Mouse (Mus musculus): ENCODE measurements around the gene Gm28047. TPM values are rescaled to one million over a fixed set of nuclear protein-coding genes. Genes with fewer than 3 reads are reported as not detected.

The Gm28047 gene
- total RNA-seq (2023), result not detected

GRCm38 (mm10) chr15:102624970-102625686 lies at the start of gene Gm28047, which contains the start of gene Atf7:
Gm28047 (minus strand) TSS chr15:102625067.
Atf7 (minus strand) TSS chr15:102625464.

GRCm38 (mm10) chr15:102672215-102673071 lies 47.6 kb upstream of the Gm28047 start, which contains the start of gene Atp5g2:
Atp5g2 (minus strand) TSS chr15:102672352.

DNA sequence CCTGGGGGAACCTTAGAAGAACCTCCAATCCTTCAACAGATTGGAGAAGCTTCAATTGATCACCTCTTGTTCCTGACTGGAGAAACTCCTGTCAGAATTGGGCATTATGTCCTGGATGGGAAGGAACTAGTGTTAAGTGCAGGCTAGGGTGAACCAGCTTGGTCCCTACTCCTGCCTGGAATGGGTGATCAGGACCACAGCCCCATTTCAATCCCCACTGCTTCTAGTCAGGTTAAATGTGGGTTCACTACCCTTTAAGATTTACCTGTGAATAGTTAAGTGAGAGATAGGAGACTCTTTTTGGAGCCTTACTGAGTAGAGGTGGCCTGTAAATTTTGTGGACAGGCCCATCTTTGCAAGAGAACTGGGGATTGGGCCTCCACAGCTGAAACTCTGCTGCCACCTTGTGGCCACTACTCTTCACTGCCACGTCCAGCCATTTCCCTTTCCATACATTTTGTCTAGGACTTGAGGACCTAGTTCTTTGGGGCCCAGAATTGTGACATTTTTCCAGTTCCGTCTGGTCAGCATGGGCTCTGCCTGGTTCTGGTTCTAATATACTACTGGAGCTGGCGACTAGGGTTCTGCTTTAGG lies 99.9 kb downstream of the Gm28047 start, which contains the start of gene Npff:
Gene Npff (minus strand): TSS at position 51 of the 594 bp plus-strand sequence.

DNA sequence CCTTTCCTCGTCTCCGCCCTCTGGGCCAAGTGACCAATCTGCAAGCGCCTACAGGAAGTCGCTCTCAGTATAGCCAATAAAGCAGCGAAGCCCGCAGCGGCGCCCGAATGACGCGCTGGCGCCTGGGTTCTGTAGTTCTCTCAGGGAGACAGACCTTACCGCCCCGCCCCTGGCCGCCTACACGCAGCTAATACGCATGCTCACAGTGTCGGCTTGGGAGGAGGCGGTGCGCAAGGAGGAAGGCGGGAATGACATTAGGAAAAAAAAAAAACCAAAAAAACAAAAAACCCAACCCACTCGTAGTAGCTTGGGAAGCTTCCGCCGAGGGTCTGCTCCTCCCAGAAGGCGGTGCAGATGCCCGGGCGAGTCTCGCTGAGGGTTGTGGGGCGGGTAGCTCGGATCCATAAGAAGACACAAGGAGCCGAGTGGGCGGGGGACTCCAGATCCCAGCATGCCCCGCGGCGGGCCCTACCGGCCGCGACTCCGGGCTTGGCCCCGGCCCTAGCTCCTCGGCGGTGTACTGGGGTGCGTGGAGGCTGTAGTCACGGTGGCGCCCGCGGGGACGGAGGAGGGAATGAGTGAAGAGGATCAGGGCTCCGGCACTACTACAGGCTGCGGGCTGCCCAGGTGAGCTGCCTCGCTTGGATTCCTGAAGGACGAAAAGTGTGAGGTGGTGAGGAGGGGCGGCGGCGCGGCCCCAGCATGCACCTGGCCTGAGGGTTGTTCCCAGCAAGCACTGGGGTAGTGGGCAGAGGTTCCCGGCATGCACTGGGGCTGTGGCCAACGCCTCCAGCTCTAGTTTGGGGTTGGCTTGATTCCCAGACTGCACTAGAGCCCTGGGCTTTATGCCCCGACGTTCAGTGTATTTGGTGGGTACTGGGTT lies 106.7 kb downstream of the Gm28047 start, which contains the start of gene Tarbp2:
Gene Tarbp2 (plus strand): TSS at position 217 of the 883 bp plus-strand sequence.

DNA sequence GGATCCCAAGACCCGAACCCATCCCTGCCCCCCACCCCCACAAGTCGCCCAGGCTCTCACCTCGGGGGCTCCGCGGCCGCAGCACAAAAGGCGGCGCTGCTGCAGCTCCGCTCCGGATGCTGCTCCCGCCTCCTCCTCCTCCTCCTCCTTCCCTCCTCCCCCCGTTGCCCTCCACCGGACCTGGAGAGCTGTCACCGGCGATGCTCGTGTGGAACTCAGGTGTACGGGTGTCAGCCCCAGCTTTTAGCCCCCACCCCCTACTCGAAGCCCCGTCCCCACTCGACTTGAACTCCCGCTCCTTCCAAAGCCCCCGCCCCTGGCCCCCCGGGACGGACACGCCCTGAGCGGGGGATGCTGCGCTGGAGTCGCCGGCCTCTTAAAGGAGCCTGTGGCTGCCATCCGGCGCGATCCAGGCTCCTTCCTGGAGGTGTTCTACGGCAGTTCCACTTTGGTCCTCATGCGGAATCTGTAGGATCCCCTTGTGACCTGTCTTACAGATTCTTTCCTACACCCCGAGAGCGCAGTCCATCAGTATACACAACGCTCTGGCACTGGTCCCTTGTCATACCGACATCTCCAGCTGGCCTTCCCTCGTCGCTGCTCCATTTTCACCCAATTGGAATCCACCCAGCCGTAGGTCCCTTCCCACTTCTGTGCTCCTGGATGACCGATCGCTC lies 108.0 kb downstream of the Gm28047 start, which contains the start of gene Map3k12:
Gene Map3k12 (minus strand): TSS at position 337 of the 677 bp plus-strand sequence.

DNA sequence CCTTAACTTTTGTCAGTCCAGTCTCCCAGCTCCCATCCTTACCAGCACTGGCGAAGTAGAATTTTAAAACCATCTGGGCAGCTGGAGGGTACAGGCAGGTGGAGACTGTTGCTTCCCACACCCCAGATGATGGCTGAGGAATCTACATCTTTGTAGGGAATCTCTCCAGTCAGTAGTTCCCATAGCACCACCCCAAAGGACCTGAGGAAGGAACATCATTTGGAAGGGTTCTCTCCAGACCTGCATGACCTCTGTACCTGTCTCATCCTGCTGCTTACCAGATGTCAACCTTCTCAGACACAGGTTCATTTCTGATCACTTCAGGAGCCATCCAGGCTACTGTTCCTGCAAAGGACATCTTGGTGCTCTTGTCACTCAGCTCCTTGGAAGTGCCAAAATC lies 121.4 kb downstream of the Gm28047 start, which contains the start of gene Gm10337:
Gene Gm10337 (plus strand): TSS at position 276 of the 400 bp plus-strand sequence.

Other genes starting within 250 kb of the Gm28047 start
- 133 TPM for gene Sp1, start 218.9 kb downstream of the Gm28047 start, total RNA-seq (2023)
- gene Amhr2, start 179.7 kb downstream of the Gm28047 start, total RNA-seq (2023), result 0.74 TPM
- 45.7 TPM for gene Prr13, start 166.0 kb downstream of the Gm28047 start, total RNA-seq (2023)
- gene Pcbp2, start 154.5 kb downstream of the Gm28047 start, total RNA-seq (2023), result 825 TPM
- gene Gm10337, start 121.3 kb downstream of the Gm28047 start, total RNA-seq (2023), result 25.0 TPM
- 5.8 TPM for gene Map3k12, start 108.0 kb downstream of the Gm28047 start, total RNA-seq (2023)
- gene Tarbp2, start 106.9 kb downstream of the Gm28047 start, total RNA-seq (2023), result 58.2 TPM
- 22.5 TPM for gene Npff, start 100.1 kb downstream of the Gm28047 start, total RNA-seq (2023)
- 119 TPM for gene Atf7, start 397 bp upstream of the Gm28047 start, total RNA-seq (2023)
- 3.5 TPM for gene Atp5g2, start 47.3 kb upstream of the Gm28047 start, total RNA-seq (2023)
- 51.2 TPM for gene Calcoco1, start 97.1 kb upstream of the Gm28047 start, total RNA-seq (2023)

Data from CD4-positive naive resting alpha-beta T cell, adult 57 days (primary cell).